Mouse (Mus musculus) layer of hippocampus, adult 9-11 months (tissue): ENCODE results near the gene S100a4.

Experiments
- DNase-seq: peaks from one replicate; pipeline ENCODE4 v3.0.0; 2022

S100a4 gene

DNA sequence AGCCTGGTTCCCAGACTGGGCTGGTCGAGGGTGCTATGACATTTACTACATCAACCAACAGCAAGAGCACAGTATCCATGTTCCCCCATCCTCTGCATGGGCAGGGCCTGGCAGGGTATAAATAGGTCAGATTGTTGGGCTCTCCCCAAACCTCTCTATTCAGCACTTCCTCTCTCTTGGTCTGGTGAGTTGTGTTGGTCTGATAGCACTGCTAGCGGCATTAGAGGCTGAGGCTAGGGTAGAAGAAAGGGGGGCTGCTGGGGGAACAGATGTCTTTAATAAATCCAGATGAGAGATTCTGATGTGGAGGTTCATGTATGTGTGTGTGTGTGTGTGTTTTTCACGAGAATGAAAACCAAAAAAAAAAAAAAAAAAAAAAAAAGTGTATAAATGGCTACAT, at the start of gene S100a4:
S100a4 (plus strand) TSS at position 149 of the 400 bp plus-strand sequence.
- peak; percentile 32 for DNase-seq

DNA sequence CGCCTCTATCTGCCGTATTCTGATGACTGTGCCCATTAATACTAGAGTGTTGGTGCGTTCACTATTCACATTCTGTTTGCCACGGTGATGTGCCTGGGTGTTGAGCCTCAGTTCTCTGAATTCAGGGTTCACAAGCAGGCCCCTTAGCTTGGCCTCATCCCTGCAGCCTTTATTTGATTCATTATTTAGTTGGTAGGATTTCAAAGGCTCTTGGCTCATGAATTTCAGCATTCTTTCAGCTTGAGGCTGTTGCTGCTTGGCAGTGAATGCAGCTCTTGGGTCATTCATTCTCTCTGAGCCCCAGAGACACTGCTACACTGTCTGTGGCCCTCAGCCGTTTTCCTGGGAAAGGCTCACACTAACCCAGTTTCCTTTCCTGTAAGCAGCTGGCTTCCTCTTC, 47.6 kb upstream of the S100a4 start:
- DNase-seq: peak; percentile 72

DNA sequence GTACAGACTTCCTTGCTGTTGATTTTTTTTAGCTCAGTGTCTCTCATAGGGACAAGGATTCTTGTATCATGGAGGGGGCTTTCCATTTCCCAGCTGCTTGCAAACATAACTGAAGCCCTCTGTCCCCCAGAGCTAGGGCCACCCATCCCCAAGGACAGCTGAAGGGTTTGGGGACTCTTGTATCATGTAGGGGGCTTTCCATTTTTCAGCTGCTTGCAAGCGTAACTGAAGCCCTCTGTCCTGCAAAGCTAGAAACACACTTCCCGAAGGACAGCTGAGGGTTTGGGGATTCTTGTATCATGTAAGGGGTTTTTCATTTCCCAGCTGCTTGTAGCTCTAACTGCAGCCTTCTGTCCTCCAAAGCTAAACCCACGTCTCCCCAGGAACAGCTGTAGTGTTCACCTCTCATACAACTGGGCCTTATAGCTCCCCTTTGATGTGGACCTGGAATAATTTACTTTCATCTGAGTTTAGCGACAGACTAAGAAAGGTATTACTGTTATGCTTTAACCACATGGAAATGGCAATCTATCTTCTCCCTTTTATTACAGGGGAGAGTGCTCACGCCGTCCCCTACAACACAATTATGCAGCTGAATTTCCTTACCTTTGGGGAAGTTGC, 43.5 kb upstream of the S100a4 start, which contains the start of gene S100a3:
S100a3 (plus strand) TSS at position 571 of the 621 bp plus-strand sequence.
- no peak for DNase-seq

GRCm38 (mm10) chr3:90574691-90575090, 28.9 kb upstream of the S100a4 start:
- DNase-seq: no peak

- no peak for DNase-seq
Measured at GRCm38 (mm10) chr3:90575320-90575719, 28.3 kb upstream of the S100a4 start.

- no peak for DNase-seq
Measured at GRCm38 (mm10) chr3:90576351-90577001, 27.1 kb upstream of the S100a4 start.

GRCm38 (mm10) chr3:90579433-90579832, 24.1 kb upstream of the S100a4 start:
- no peak for DNase-seq

GRCm38 (mm10) chr3:90581141-90581540, 22.4 kb upstream of the S100a4 start:
- DNase-seq: no peak

DNA sequence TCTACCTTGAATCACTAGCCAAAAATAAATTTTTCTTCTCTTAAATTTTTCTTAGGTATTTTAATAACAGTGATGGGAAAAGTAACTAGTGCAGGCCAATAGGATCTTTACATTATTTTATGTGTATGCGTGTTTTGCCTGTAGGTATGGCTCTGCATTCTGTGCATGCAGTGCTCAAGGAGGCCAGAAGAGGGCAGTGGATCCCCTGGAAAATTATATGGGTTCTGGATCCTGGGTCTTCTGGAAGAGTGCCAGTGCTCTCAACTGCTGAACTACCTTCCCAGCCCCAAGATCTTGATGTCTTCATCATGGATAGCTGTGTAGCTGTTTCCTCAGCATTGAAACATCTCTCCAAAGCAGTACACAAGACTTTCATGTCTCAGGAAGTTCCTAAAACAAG, 21.4 kb upstream of the S100a4 start:
- DNase-seq: no peak

DNA sequence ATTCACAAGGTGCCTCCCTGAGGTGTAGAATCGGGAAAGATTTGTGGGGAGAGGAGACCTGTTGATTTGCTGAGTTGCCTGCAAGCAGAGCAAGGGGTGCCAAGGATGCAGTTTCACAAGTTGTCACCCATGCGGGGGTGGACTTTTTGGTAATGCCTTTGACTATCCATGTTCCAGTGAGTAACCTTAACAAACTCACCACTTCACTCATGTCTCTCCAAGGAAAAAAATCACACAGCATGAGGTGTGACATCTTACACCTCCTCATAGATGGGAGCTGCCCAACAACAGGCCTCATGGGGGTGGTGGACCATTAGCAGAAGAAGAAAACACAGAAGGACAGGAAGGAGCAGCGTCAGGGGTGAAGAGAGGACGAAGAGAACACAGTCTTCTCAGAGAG, 21.0 kb upstream of the S100a4 start:
- no peak for DNase-seq

- no peak for DNase-seq
Measured at GRCm38 (mm10) chr3:90583893-90584292, 19.7 kb upstream of the S100a4 start.

GRCm38 (mm10) chr3:90585595-90585994, 18.0 kb upstream of the S100a4 start:
- peak; percentile 64 for DNase-seq

- DNase-seq: no peak
Measured at GRCm38 (mm10) chr3:90586016-90586643, 17.4 kb upstream of the S100a4 start.

DNA sequence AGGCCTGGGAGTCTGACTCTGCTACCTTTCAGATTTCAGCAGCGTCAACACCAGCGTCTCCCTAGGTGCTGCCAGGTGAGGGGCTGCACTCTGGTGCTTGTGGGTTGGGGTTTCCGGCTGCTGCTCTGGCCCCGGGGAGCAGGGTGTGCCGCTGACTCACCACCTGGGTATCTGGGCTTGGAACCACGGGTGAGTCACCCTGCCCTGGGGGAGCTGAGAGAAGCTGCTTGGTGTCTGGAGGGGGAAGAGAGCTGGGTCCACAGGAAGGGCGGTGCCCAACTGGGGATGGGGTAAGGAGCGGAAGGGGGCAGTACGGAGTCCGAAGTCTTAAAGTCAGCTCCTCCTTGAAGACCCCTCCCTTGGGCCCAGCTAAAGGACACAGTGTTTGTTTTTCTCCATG, 16.7 kb upstream of the S100a4 start:
- no peak for DNase-seq

- DNase-seq: peak; percentile 65
Measured at GRCm38 (mm10) chr3:90587361-90588101, 16.0 kb upstream of the S100a4 start.

- no peak for DNase-seq
Measured at GRCm38 (mm10) chr3:90589390-90589789, 14.2 kb upstream of the S100a4 start.

DNA sequence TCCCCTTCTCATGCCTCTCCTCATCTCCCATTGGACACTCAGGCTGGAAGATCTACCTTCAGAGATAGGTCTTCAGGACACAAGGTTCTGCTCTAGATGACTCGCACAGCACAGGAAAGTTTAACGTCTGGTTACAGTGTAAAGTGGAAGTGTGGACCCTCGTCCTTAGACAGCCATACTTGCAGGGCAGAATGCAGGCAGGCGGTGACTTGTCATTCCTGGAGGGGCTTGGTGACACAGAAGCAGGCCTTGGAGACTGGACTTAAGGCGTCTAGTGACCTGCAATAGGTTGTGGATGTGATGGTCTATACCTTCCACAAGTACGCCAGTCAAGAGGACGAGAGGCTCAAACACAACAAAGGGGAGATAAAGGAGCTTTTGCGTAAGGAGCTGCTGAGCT, 13.6 kb upstream of the S100a4 start, which contains the start of gene S100a2:
S100a2 (plus strand) TSS at position 301 of the 400 bp plus-strand sequence.
- no peak for DNase-seq

DNA sequence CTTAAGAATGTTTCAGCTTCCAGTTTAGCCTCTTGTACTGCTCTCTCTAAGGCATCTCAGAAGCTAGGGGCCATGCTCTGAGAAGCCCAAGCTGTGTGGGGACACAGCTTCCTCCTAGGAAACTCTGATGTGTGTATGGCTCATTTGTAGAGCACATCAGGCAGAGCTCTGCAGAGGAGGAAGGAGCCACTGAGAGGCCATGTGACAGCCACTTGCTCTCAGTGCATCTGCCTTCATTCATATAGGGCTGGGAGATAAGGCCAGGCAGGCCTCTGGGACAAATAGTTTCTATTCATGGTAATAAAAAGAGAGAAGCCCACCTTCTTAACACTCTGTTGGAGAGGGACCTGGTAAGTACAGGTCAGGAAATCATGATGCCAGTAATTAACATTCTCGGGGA, 9.1 kb upstream of the S100a4 start:
- DNase-seq: no peak

- no peak for DNase-seq
Measured at GRCm38 (mm10) chr3:90595556-90595955, 8.0 kb upstream of the S100a4 start.

DNA sequence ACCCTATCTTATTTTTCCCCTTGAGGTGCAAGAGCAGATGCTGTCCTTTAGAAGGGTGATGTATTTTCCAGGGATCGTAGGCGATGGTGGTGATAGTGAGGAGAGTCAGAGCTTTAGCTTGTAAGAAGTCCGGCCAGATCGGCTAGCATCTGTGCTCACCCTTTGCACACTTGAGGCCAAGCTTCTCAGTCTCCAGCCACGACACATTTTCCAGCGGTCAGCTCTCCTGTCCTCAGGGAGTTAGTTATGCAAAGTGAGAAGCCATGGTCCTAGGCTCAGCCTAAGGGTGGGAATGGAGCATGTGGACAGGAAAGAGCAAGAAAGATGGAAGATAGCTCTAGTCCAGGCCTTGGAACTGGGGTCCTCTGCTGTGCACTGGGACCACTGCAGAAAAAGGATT, 6.8 kb upstream of the S100a4 start:
- no peak for DNase-seq

DNA sequence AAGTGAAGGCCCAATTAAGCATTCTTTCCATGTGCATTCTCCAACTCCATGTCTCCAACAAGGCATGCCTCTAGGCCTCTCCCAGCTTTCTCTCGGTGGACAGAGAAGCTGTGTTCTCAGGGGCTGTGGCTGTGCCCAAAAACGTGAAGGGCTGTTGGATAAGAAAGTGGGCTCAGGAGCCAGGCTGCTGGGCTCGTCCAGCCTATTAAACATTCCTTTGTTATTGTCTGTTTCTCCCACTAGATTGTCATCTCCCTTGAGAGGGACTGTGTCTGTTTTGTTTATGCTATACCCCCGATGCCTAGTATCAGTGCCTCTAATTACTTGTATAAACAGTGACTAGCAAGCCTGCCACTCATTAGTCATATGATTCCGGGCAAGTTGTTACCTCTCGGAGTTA, 5.8 kb upstream of the S100a4 start:
- DNase-seq: no peak

GRCm38 (mm10) chr3:90598212-90598611, 5.4 kb upstream of the S100a4 start:
- no peak for DNase-seq

DNA sequence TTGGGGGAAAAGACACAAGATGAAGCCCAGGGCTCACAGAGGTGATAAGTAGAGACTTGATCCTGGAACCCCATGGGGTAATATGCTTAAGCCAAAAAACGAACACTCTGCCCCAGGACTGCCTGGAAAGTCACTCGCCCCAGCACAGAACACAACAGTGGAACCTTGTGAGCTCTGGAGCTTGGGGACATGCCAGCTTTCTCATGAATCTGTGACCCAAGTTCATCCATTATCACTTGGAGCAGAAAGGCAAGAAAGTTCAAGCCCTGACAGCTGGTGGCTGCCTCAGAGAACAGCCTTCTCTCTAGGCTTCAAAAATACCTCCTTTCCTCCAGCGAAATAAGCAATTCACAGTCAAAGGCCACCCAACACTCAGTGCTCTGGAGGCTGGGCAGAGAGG, 4.2 kb upstream of the S100a4 start:
- DNase-seq: no peak

- DNase-seq: no peak
Measured at GRCm38 (mm10) chr3:90600036-90600435, 3.5 kb upstream of the S100a4 start.
